ENCODE assay signal across 13 mouse cellular contexts in genomic region chr17:68285119-68285782, GRCm38 (mm10). TPM values are rescaled to one million over a fixed set of nuclear protein-coding genes. Genes with fewer than 3 reads are reported as not detected.
DNase-seq lines count a peak whose midpoint lies in the region; ATAC-seq and TF ChIP-seq lines count a peak whose summit lies in the region.
"Had no signal": no experiment of that assay in that cellular context is flagged by ENCODE, and none has a peak within 500 bp of the region (broad histone marks: within the 10 kb centered on the region; RNA-seq: fewer than 3 reads in every experiment).

No protein-coding gene starts in this region.

- TF ChIP-seq CTCF in lung, postnatal 0 days (IDR thresholded peaks at IDR 0.05) = 0 out of 2 replicates have a peak, but pooled peaks have one; percentile 2
- TF ChIP-seq CTCF in lung, adult 2 months (IDR thresholded peaks at IDR 0.05; ENCODE audit: insufficient read depth, low read length) = no peak

- TF ChIP-seq EP300 in lung, postnatal 0 days (IDR thresholded peaks at IDR 0.05) = no peak

- DNase-seq in frontal cortex, postnatal 14 days (ENCODE audit: low spot score in 2 of 2) = no peak
- no peak for DNase-seq in lung, postnatal 0 days (ENCODE audit: low spot score)
- DNase-seq in lung, adult 2 months = no peak
- peak; percentile 7 for DNase-seq in kidney, postnatal 14 days
- peak; percentile 33 for DNase-seq in telencephalon, adult 2 months (ENCODE audit: low read depth, low spot score)
- DNase-seq in ovary, postnatal 10 days (ENCODE audit: low spot score) = no peak
- no peak for DNase-seq in urinary bladder, postnatal 36 days (ENCODE audit: low spot score in 2 of 2)
- DNase-seq: adrenal gland, postnatal 25 days; liver had no signal

- TF ChIP-seq POLR2A in lung, adult 2 months (IDR thresholded peaks at IDR 0.05; ENCODE audit: borderline replicate concordance, extremely low read depth, low read depth, low read length) = no peak

- no peaks in the 10 kb centered on the region for H3K27me3 ChIP-seq in lung, postnatal 0 days (replicated peaks; ENCODE audit: insufficient read depth, low read length)
- H3K27me3 ChIP-seq: forebrain, embryonic 15.5 days; stomach, embryonic 15.5 days had no signal

- no peak overlapping the region for H3K27ac ChIP-seq in lung, postnatal 0 days (ENCODE audit: low read length)
- H3K27ac ChIP-seq: forebrain, embryonic 15.5 days; heart, embryonic 10.5 days; stomach, embryonic 15.5 days had no signal

- no peaks in the 10 kb centered on the region for H3K9me3 ChIP-seq in lung, postnatal 0 days (ENCODE audit: low read length)
- H3K9me3 ChIP-seq: forebrain, embryonic 15.5 days; heart, embryonic 10.5 days; stomach, embryonic 15.5 days had no signal

- no peaks in the 10 kb centered on the region for H3K4me1 ChIP-seq in lung, postnatal 0 days (ENCODE audit: insufficient read depth, low read depth, low read length)
- H3K4me1 ChIP-seq in lung, adult 2 months (ENCODE audit: control insufficient read depth, insufficient read depth, low read length) = no peaks in the 10 kb centered on the region
- H3K4me1 ChIP-seq: forebrain, embryonic 15.5 days; heart, embryonic 10.5 days; stomach, embryonic 15.5 days had no signal

- ATAC-seq in frontal cortex, adult (ENCODE audit: low TSS enrichment) = peak; percentile 97
- ATAC-seq in lung, postnatal 0 days = no peak
- ATAC-seq: forebrain, embryonic 15.5 days had no signal

- H3K4me2 ChIP-seq in lung, postnatal 0 days (replicated peaks; ENCODE audit: low read depth, low read length) = no peak overlapping the region
- H3K4me2 ChIP-seq: forebrain, embryonic 15.5 days; stomach, embryonic 15.5 days had no signal

- H3K36me3 ChIP-seq in lung, postnatal 0 days (ENCODE audit: insufficient read depth, low read length) = no peaks in the 10 kb centered on the region
- H3K36me3 ChIP-seq: forebrain, embryonic 15.5 days; heart, embryonic 10.5 days; stomach, embryonic 15.5 days had no signal

- no peak overlapping the region for H3K4me3 ChIP-seq in lung, postnatal 0 days (ENCODE audit: low read depth, low read length)
- H3K4me3 ChIP-seq in lung, adult 2 months (replicated peaks; ENCODE audit: extremely low read depth, low read depth, low read length) = no peak overlapping the region
- H3K4me3 ChIP-seq: forebrain, embryonic 15.5 days; heart, embryonic 10.5 days; stomach, embryonic 15.5 days had no signal

- 57% methylated on average over 8 of the region's 8 CpGs for WGBS in lung, postnatal 0 days
- 56% methylated on average over 8 of the region's 8 CpGs for WGBS in lung, adult 2 months

- H3K9ac ChIP-seq in lung, postnatal 0 days (replicated peaks; ENCODE audit: low read depth) = no peak overlapping the region
- H3K9ac ChIP-seq: forebrain, embryonic 15.5 days; stomach, embryonic 15.5 days had no signal

RNA-seq across cellular contexts. Expression of gene L3mbtl4, which starts 11.7 kb away (rescaled TPM):
- 0.05 and 0.08 TPM in 2 replicates for polyA plus RNA-seq in lung, postnatal 0 days (2015; fragmentation: Nextera tagmentation; extraction: Ambion mirVana)
- polyA plus RNA-seq in lung, adult 2 months (2012; rRNA removed) = not detected in 2 replicates
- polyA plus RNA-seq: heart, embryonic 10.5 days had no signal

Comparison
In these comparisons a context has a peak if more than half of its experiments do, and no peak if none do; other contexts are left out.
1. DNase-seq: peak in kidney, postnatal 14 days (single experiment) and telencephalon, adult 2 months (single experiment); none in frontal cortex, postnatal 14 days (0 of 2), lung, postnatal 0 days (single experiment), lung, adult 2 months (single experiment), ovary, postnatal 10 days (single experiment) and urinary bladder, postnatal 36 days (0 of 2).